In the genomic region with DNA sequence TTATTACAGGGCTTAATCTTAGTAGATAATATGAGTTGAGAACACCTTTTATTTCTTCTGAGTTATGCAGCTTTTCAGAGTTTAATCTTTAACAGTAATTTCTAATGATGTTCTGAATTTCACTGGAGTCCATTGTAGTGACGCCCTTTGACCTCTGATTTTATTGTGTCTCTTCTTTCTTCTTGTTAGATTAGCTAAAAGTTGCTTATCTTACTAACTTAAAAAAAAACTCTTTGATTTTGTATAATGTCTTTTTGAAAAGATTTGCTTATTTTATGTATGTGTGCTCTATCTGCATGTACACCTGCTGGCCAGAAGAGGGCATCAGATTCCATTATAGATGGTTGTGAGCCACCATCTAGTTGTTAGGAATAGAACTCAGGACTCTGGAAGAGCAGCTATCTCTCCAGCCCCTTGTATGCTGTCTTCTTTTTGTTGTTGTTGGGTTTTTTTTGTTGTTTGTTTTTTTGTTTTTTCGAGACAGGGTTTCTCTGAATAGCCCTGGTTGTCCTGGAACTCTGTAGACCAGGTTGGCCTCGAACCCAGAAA, we compare ENCODE assay signal across 11 mouse cellular contexts. TPM values are rescaled to one million over a fixed set of nuclear protein-coding genes. Genes with fewer than 3 reads are reported as not detected.
DNase-seq lines count a peak whose midpoint lies in the region; ATAC-seq and TF ChIP-seq lines count a peak whose summit lies in the region.
"Had no signal": no experiment of that assay in that cellular context is flagged by ENCODE, and none has a peak within 500 bp of the region (broad histone marks: within the 10 kb centered on the region; RNA-seq: fewer than 3 reads in every experiment).

No protein-coding gene starts in this region.

- TF ChIP-seq POLR2A in ES-Bruce4 (IDR thresholded peaks at IDR 0.05; ENCODE audit: insufficient read depth, low read length), result no peak

- no peaks in the 10 kb centered on the region for H3K27me3 ChIP-seq in forebrain, embryonic 14.5 days (replicated peaks; ENCODE audit: control insufficient read depth, insufficient read depth, low read length)
- no peaks in the 10 kb centered on the region for H3K27me3 ChIP-seq in forebrain, embryonic 16.5 days (replicated peaks; ENCODE audit: control insufficient read depth, insufficient read depth, low read length)
- no peaks in the 10 kb centered on the region for H3K27me3 ChIP-seq in liver, postnatal 0 days (ENCODE audit: insufficient read depth, low read length)
- H3K27me3 ChIP-seq in liver, embryonic 12.5 days (replicated peaks), result no peaks in the 10 kb centered on the region
- H3K27me3 ChIP-seq in ES-Bruce4 (ENCODE audit: control insufficient read depth, insufficient read depth, low read length, poor library complexity, severe bottlenecking), result no peaks in the 10 kb centered on the region
- H3K27me3 ChIP-seq in hindbrain, embryonic 11.5 days (ENCODE audit: control insufficient read depth, insufficient read depth, low read length), result no peaks in the 10 kb centered on the region
- H3K27me3 ChIP-seq: limb, embryonic 12.5 days had no signal

- DNase-seq in forebrain, embryonic 14.5 days (ENCODE audit: low spot score), result peak; percentile 11
- DNase-seq in liver, postnatal 0 days, result no peak
- DNase-seq in lung, postnatal 36 days, result peak; percentile 49
- no peak for DNase-seq in hindbrain, embryonic 11.5 days (ENCODE audit: low spot score)
- DNase-seq in ovary, adult 18-20 months (ENCODE audit: low spot score), result no peak
- DNase-seq: adrenal gland, postnatal 10 days had no signal

- H3K4me2 ChIP-seq in forebrain, embryonic 14.5 days (ENCODE audit: low read length), result no peak overlapping the region
- H3K4me2 ChIP-seq in forebrain, embryonic 16.5 days (ENCODE audit: low read length), result no peak overlapping the region
- H3K4me2 ChIP-seq in liver, postnatal 0 days (ENCODE audit: low read depth, low read length), result no peak overlapping the region
- H3K4me2 ChIP-seq in liver, embryonic 12.5 days, result no peak overlapping the region
- H3K4me2 ChIP-seq in hindbrain, embryonic 11.5 days (replicated peaks; ENCODE audit: low read depth, low read length), result no peak overlapping the region
- H3K4me2 ChIP-seq: limb, embryonic 12.5 days had no signal

- H3K27ac ChIP-seq in forebrain, embryonic 14.5 days (ENCODE audit: low read depth, low read length), result no peak overlapping the region
- no peak overlapping the region for H3K27ac ChIP-seq in forebrain, embryonic 16.5 days (ENCODE audit: low read length)
- H3K27ac ChIP-seq in liver, postnatal 0 days (ENCODE audit: low read depth), result no peak overlapping the region
- H3K27ac ChIP-seq in liver, embryonic 12.5 days, result no peak overlapping the region
- no peak overlapping the region for H3K27ac ChIP-seq in ES-Bruce4 (ENCODE audit: insufficient read depth, low read length)
- H3K27ac ChIP-seq in hindbrain, embryonic 11.5 days (ENCODE audit: low read depth, low read length), result no peak overlapping the region
- H3K27ac ChIP-seq: limb, embryonic 12.5 days; midbrain, embryonic 10.5 days had no signal

- no peaks in the 10 kb centered on the region for H3K36me3 ChIP-seq in forebrain, embryonic 14.5 days (ENCODE audit: control insufficient read depth, insufficient read depth, low read length)
- no peaks in the 10 kb centered on the region for H3K36me3 ChIP-seq in forebrain, embryonic 16.5 days (ENCODE audit: control insufficient read depth, insufficient read depth)
- no peaks in the 10 kb centered on the region for H3K36me3 ChIP-seq in liver, postnatal 0 days (replicated peaks; ENCODE audit: insufficient read depth, low read length)
- no peaks in the 10 kb centered on the region for H3K36me3 ChIP-seq in liver, embryonic 12.5 days
- H3K36me3 ChIP-seq in ES-Bruce4 (ENCODE audit: control insufficient read depth, insufficient read depth, low read length, poor library complexity, severe bottlenecking), result no peaks in the 10 kb centered on the region
- no peaks in the 10 kb centered on the region for H3K36me3 ChIP-seq in hindbrain, embryonic 11.5 days (ENCODE audit: control insufficient read depth, insufficient read depth, low read length)
- H3K36me3 ChIP-seq: midbrain, embryonic 10.5 days had no signal

- ATAC-seq in forebrain, embryonic 14.5 days, result no peak
- ATAC-seq in forebrain, embryonic 16.5 days, result no peak
- ATAC-seq in liver, postnatal 0 days, result no peak
- ATAC-seq in liver, embryonic 12.5 days, result no peak
- ATAC-seq in hindbrain, embryonic 11.5 days (ENCODE audit: low FRiP score), result no peak

- H3K9me3 ChIP-seq in forebrain, embryonic 14.5 days (replicated peaks; ENCODE audit: control insufficient read depth, low read length), result no peaks in the 10 kb centered on the region
- no peaks in the 10 kb centered on the region for H3K9me3 ChIP-seq in forebrain, embryonic 16.5 days (ENCODE audit: control insufficient read depth, low read length)
- no peaks in the 10 kb centered on the region for H3K9me3 ChIP-seq in liver, postnatal 0 days (ENCODE audit: low read length)
- no peaks in the 10 kb centered on the region for H3K9me3 ChIP-seq in liver, embryonic 12.5 days (replicated peaks)
- H3K9me3 ChIP-seq in ES-Bruce4 (replicated peaks; ENCODE audit: control insufficient read depth, insufficient read depth, low read length, poor library complexity, severe bottlenecking), result no peaks in the 10 kb centered on the region
- H3K9me3 ChIP-seq in hindbrain, embryonic 11.5 days (ENCODE audit: control insufficient read depth, low read length), result no peaks in the 10 kb centered on the region
- H3K9me3 ChIP-seq: limb, embryonic 12.5 days; midbrain, embryonic 10.5 days had no signal

- no peak for TF ChIP-seq EP300 in liver, postnatal 0 days (IDR thresholded peaks at IDR 0.05; ENCODE audit: low read depth)
- TF ChIP-seq EP300 in ES-Bruce4 (IDR thresholded peaks at IDR 0.05; ENCODE audit: insufficient read depth, low read depth, low read length), result no peak

- WGBS in forebrain, embryonic 14.5 days, result 75% methylated on average over 3 of the region's 3 CpGs
- 79% methylated on average over 3 of the region's 3 CpGs for WGBS in forebrain, embryonic 16.5 days
- 60% methylated on average over 3 of the region's 3 CpGs for WGBS in liver, postnatal 0 days (ENCODE audit: insufficient replicate concordance)
- 46% methylated on average over 3 of the region's 3 CpGs for WGBS in liver, embryonic 12.5 days (ENCODE audit: insufficient replicate concordance)
- 69% methylated on average over 3 of the region's 3 CpGs for WGBS in hindbrain, embryonic 11.5 days

- no peak overlapping the region for H3K9ac ChIP-seq in forebrain, embryonic 14.5 days (ENCODE audit: low read length)
- no peak overlapping the region for H3K9ac ChIP-seq in forebrain, embryonic 16.5 days (replicated peaks; ENCODE audit: low read depth, low read length)
- no peak overlapping the region for H3K9ac ChIP-seq in liver, postnatal 0 days (replicated peaks)
- H3K9ac ChIP-seq in liver, embryonic 12.5 days, result no peak overlapping the region
- H3K9ac ChIP-seq in ES-Bruce4 (ENCODE audit: low read depth, poor library complexity, severe bottlenecking), result no peak overlapping the region
- H3K9ac ChIP-seq in hindbrain, embryonic 11.5 days (ENCODE audit: low read depth, low read length), result no peak overlapping the region
- H3K9ac ChIP-seq: limb, embryonic 12.5 days had no signal

- H3K4me1 ChIP-seq in forebrain, embryonic 14.5 days (ENCODE audit: control insufficient read depth, insufficient read depth, low read length), result 0 out of 2 replicates have a peak, but pooled peaks cover 3% of the 10 kb centered on the region
- 0 out of 2 replicates have a peak, but pooled peaks cover 1% of the 10 kb centered on the region for H3K4me1 ChIP-seq in forebrain, embryonic 16.5 days (replicated peaks; ENCODE audit: control insufficient read depth, insufficient read depth, low read length)
- peaks cover 10% of the 10 kb centered on the region for H3K4me1 ChIP-seq in liver, postnatal 0 days (ENCODE audit: insufficient read depth)
- peaks cover 18% of the 10 kb centered on the region for H3K4me1 ChIP-seq in liver, embryonic 12.5 days
- no peaks in the 10 kb centered on the region for H3K4me1 ChIP-seq in ES-Bruce4 (ENCODE audit: control insufficient read depth, insufficient read depth, low read length)
- H3K4me1 ChIP-seq in hindbrain, embryonic 11.5 days (replicated peaks; ENCODE audit: control insufficient read depth, insufficient read depth, low read length), result no peaks in the 10 kb centered on the region; the same call in 1 of the 2 replicates

- H3K4me3 ChIP-seq in forebrain, embryonic 14.5 days (ENCODE audit: low read depth, low read length), result no peak overlapping the region
- no peak overlapping the region for H3K4me3 ChIP-seq in forebrain, embryonic 16.5 days (replicated peaks; ENCODE audit: low read length)
- H3K4me3 ChIP-seq in liver, postnatal 0 days (ENCODE audit: low read depth, low read length), result no peak overlapping the region
- H3K4me3 ChIP-seq in liver, embryonic 12.5 days, result no peak overlapping the region
- H3K4me3 ChIP-seq in ES-Bruce4 (ENCODE audit: low read depth, low read length), result no peak overlapping the region
- no peak overlapping the region for H3K4me3 ChIP-seq in hindbrain, embryonic 11.5 days (ENCODE audit: low read depth, low read length)
- H3K4me3 ChIP-seq: limb, embryonic 12.5 days; midbrain, embryonic 10.5 days had no signal

- TF ChIP-seq CTCF in liver, postnatal 0 days (IDR thresholded peaks at IDR 0.05; ENCODE audit: low read depth), result peak; percentile 78
- peak; percentile 13 for TF ChIP-seq CTCF in ES-Bruce4 (IDR thresholded peaks at IDR 0.05; ENCODE audit: low read depth, low read length)

RNA-seq across cellular contexts. Expression of a gene that starts 5.7 kb away (rescaled TPM):
- polyA plus RNA-seq in forebrain, embryonic 14.5 days (2014; fragmentation: Nextera tagmentation; extraction: Ambion mirVana), result 5.6 and 5.9 TPM in 2 replicates
- polyA plus RNA-seq in forebrain, embryonic 16.5 days (2015; fragmentation: Nextera tagmentation; extraction: Ambion mirVana), result 6.1 and 6.7 TPM in 2 replicates
- 1.1 and 1.2 TPM in 2 replicates for polyA plus RNA-seq in liver, postnatal 0 days (2015; fragmentation: Nextera tagmentation; extraction: Ambion mirVana)
- 2.6 and 3.6 TPM in 2 replicates for polyA plus RNA-seq in liver, embryonic 12.5 days (2016; fragmentation: Nextera tagmentation; extraction: Ambion mirVana)
- 24.8 and 25.1 TPM in 2 replicates for polyA plus RNA-seq in ES-Bruce4 (2011; ENCODE audit: insufficient read depth, insufficient read length, low read depth, missing spikeins)
- polyA plus RNA-seq in hindbrain, embryonic 11.5 days (2014; fragmentation: Nextera tagmentation; extraction: Ambion mirVana), result 6.0 and 8.9 TPM in 2 replicates

RNA-seq across cellular contexts. Expression of a gene that starts 15.3 kb away (rescaled TPM):
- 10.0 TPM in 2 replicates for polyA plus RNA-seq in forebrain, embryonic 14.5 days (2014; fragmentation: Nextera tagmentation; extraction: Ambion mirVana)
- 8.5 and 11.6 TPM in 2 replicates for polyA plus RNA-seq in forebrain, embryonic 16.5 days (2015; fragmentation: Nextera tagmentation; extraction: Ambion mirVana)
- 129 and 135 TPM in 2 replicates for polyA plus RNA-seq in liver, postnatal 0 days (2015; fragmentation: Nextera tagmentation; extraction: Ambion mirVana)
- polyA plus RNA-seq in liver, embryonic 12.5 days (2016; fragmentation: Nextera tagmentation; extraction: Ambion mirVana), result 53.9 and 54.0 TPM in 2 replicates
- polyA plus RNA-seq in ES-Bruce4 (2011; ENCODE audit: insufficient read depth, insufficient read length, low read depth, missing spikeins), result 0.68 and 1.3 TPM in 2 replicates
- polyA plus RNA-seq in hindbrain, embryonic 11.5 days (2014; fragmentation: Nextera tagmentation; extraction: Ambion mirVana), result 6.9 and 7.4 TPM in 2 replicates

RNA-seq across cellular contexts. Expression of a gene that starts 26.4 kb away (rescaled TPM):
- polyA plus RNA-seq in forebrain, embryonic 14.5 days (2014; fragmentation: Nextera tagmentation; extraction: Ambion mirVana), result 28.8 and 31.0 TPM in 2 replicates
- 26.4 and 29.7 TPM in 2 replicates for polyA plus RNA-seq in forebrain, embryonic 16.5 days (2015; fragmentation: Nextera tagmentation; extraction: Ambion mirVana)
- 5.4 and 6.5 TPM in 2 replicates for polyA plus RNA-seq in liver, postnatal 0 days (2015; fragmentation: Nextera tagmentation; extraction: Ambion mirVana)
- polyA plus RNA-seq in liver, embryonic 12.5 days (2016; fragmentation: Nextera tagmentation; extraction: Ambion mirVana), result 12.6 and 13.1 TPM in 2 replicates
- polyA plus RNA-seq in ES-Bruce4 (2011; ENCODE audit: insufficient read depth, insufficient read length, low read depth, missing spikeins), result 11.3 and 12.8 TPM in 2 replicates
- polyA plus RNA-seq in hindbrain, embryonic 11.5 days (2014; fragmentation: Nextera tagmentation; extraction: Ambion mirVana), result 22.1 and 24.4 TPM in 2 replicates

Comparison
In these comparisons a context has a peak if more than half of its experiments do, and no peak if none do; other contexts are left out.
1. DNase-seq: peak in forebrain, embryonic 14.5 days (single experiment) and lung, postnatal 36 days (single experiment); none in liver, postnatal 0 days (single experiment), hindbrain, embryonic 11.5 days (single experiment) and ovary, adult 18-20 months (single experiment).